Mouse (Mus musculus) B cell, adult 62 days (primary cell): ENCODE results near the gene Flna. TPM values are rescaled to one million over a fixed set of nuclear protein-coding genes. Genes with fewer than 3 reads are reported as not detected.

Experiments used
- total RNA-seq: library from RNA; stranded (reverse); gene quantifications from 4 replicates; pipeline ENCODE4 v1.2.4, GENCODE M21; 2023

Gene Flna
- total RNA-seq: 466 to 487 TPM (median 482 TPM) in 4 replicates

GRCm38 (mm10) chrX:74249615-74250014 is at the start of gene Flna:
Gene Flna (minus strand): TSS chrX:74249820.

GRCm38 (mm10) chrX:74296538-74297448 is 47.2 kb upstream of the Flna start, which contains the start of gene Atp6ap1:
Gene Atp6ap1 (plus strand): TSS chrX:74297097.

GRCm38 (mm10) chrX:74281732-74282394 is 32.2 kb upstream of the Flna start, which contains the start of the genes Taz and Dnase1l1:
Gene Taz (plus strand): TSS chrX:74281912.
Gene Dnase1l1 (minus strand): TSS chrX:74282337.

GRCm38 (mm10) chrX:74270062-74270901 is 20.7 kb upstream of the Flna start, which contains the start of gene Rpl10:
Gene Rpl10 (plus strand): TSS chrX:74270812.

GRCm38 (mm10) chrX:74254153-74254887 is 4.7 kb upstream of the Flna start, which contains the start of gene Emd:
Gene Emd (plus strand): TSS chrX:74254687.

GRCm38 (mm10) chrX:74176959-74177358 is 72.7 kb downstream of the Flna start, which contains the start of gene Tktl1:
Gene Tktl1 (plus strand): TSS chrX:74177259.

Other genes starting within 250 kb of the Flna start
- 179 to 208 TPM (median 199 TPM) in 4 replicates for gene Irak1, start 225.9 kb downstream of the Flna start, total RNA-seq
- gene Opn1mw, start 122.4 kb downstream of the Flna start, total RNA-seq: not detected in 4 replicates
- 45.7 to 54.8 TPM (median 49.6 TPM) in 4 replicates for gene Mecp2, start 114.5 kb downstream of the Flna start, total RNA-seq
- not detected in 4 replicates for gene Tex28, start 82.0 kb downstream of the Flna start, total RNA-seq
- gene Tktl1, start 72.6 kb downstream of the Flna start, total RNA-seq: not detected in 4 replicates
- gene Emd, start 4.9 kb upstream of the Flna start, total RNA-seq: 99.6 to 104 TPM (median 101 TPM) in 4 replicates
- 724 to 805 TPM (median 783 TPM) in 4 replicates for gene Rpl10, start 21.0 kb upstream of the Flna start, total RNA-seq
- 105 to 117 TPM (median 111 TPM) in 4 replicates for gene Taz, start 32.1 kb upstream of the Flna start, total RNA-seq
- gene Dnase1l1, start 32.5 kb upstream of the Flna start, total RNA-seq: 12.4 to 17.5 TPM (median 14.7 TPM) in 4 replicates
- gene Atp6ap1, start 47.3 kb upstream of the Flna start, total RNA-seq: 175 to 185 TPM (median 177 TPM) in 4 replicates
- 279 to 321 TPM (median 292 TPM) in 4 replicates for gene Gdi1, start 55.2 kb upstream of the Flna start, total RNA-seq
- gene Fam50a, start 63.2 kb upstream of the Flna start, total RNA-seq: 114 to 127 TPM (median 121 TPM) in 4 replicates
- 11.2 to 16.7 TPM (median 13.9 TPM) in 4 replicates for gene Plxna3, start 79.2 kb upstream of the Flna start, total RNA-seq
- 24.2 to 28.3 TPM (median 26.3 TPM) in 4 replicates for gene Lage3, start 103.8 kb upstream of the Flna start, total RNA-seq
- gene Ubl4a, start 123.4 kb upstream of the Flna start, total RNA-seq: 28.4 to 32.0 TPM (median 29.2 TPM) in 4 replicates
- gene Slc10a3, start 123.5 kb upstream of the Flna start, total RNA-seq: 19.4 to 23.8 TPM (median 20.6 TPM) in 4 replicates
- gene Fam3a, start 143.5 kb upstream of the Flna start, total RNA-seq: 17.2 to 25.1 TPM (median 20.4 TPM) in 4 replicates
- 47.5 to 53.2 TPM (median 49.5 TPM) in 4 replicates for gene Ikbkg, start 143.5 kb upstream of the Flna start, total RNA-seq
- gene G6pdx, start 179.4 kb upstream of the Flna start, total RNA-seq: 25.4 to 35.0 TPM (median 28.8 TPM) in 4 replicates
- not detected in 4 replicates for gene Gm6880, start 231.6 kb upstream of the Flna start, total RNA-seq